Mouse (Mus musculus): ENCODE results near the gene Bicdl2. TPM values are rescaled to one million over a fixed set of nuclear protein-coding genes. Genes with fewer than 3 reads are reported as not detected.
A peak's percentile ranks its signal among the peaks of the same experiment; 100 is the strongest.

Bicdl2 gene
- polyA plus RNA-seq (2015; fragmentation: Nextera tagmentation; extraction: Ambion mirVana): 0.19 TPM in 1 of 2 replicates, not detected in the other

DNA sequence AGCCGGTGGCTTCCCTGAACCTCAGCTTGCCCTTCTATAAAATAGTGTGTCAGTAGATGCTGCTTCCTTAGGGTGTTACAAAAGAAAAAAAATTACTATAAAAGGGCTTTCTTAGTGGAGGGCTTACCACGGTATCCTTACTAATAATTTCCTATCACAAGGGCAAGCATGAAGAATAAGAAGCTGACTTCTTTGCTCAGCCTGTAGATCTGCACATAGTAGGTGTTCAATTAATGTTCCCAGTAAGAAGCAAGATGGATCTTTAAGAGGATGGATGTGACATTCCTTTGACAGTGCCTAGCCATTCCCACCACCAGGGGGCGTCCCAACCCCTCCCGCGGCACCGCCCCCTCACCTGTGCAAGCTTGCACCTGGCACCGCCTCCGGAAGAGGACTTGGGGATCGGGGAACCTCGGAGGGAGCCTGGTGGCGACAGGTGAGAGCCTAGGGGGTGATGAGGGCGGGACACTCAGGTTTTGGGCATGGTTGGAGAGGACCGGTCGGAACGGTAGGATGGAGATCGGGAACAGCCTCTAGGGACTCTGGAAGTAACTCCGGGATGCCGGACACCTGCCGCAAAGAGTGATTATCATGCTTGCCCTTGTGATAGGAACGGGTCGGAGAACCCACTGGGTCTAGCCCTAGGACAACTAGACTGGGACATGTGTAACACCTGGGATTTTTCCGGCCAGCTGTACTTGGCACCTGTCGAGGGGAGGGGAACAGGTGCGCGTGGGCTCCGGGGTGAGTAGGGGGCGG lies at the start of gene Bicdl2:
Gene Bicdl2 (plus strand): TSS at position 390 of the 759 bp plus-strand sequence.
- H3K27me3 ChIP-seq (replicated peaks; ENCODE audit: control insufficient read depth, insufficient read depth, low read length): peaks cover 32% of the 10 kb centered on the region
- no peaks in the 10 kb centered on the region for H3K36me3 ChIP-seq (ENCODE audit: control insufficient read depth, insufficient read depth, low read length)
- WGBS: 7% methylated on average over 27 of the region's 27 CpGs
- H3K4me1 ChIP-seq (ENCODE audit: control insufficient read depth, insufficient read depth, low read depth, low read length): peaks cover 4% of the 10 kb centered on the region; the same call in 1 of the 2 replicates
- no peak for ATAC-seq
- H3K9ac ChIP-seq (ENCODE audit: low read depth, low read length): no peak within 1 kb of the TSS
- H3K4me3 ChIP-seq (ENCODE audit: low read length): peak within 1 kb of the TSS; percentile 11
- no peak within 1 kb of the TSS for H3K27ac ChIP-seq (ENCODE audit: low read depth, low read length)
- no peaks in the 10 kb centered on the region for H3K9me3 ChIP-seq (ENCODE audit: control insufficient read depth, low read length)
- H3K4me2 ChIP-seq (ENCODE audit: low read length): no peak within 1 kb of the TSS

DNA sequence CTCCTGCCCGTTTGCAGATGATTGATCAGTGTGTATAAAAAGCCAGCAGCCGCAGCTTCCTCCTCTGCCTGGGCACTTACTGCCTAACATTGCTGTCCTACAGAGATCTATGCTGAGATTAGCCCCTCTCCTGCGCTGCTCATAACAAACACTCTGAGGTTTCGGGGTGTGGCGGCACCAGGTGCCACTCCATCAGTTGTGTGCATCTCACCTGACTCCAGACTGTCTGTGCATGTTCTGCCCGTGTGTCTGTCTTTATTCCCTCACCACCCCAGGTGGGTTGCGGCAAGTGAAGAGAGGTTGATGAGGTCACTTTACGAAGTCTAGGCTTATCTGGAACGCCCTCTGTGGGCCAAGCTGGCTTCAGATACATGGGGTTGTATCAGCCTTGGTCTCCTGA lies 43.2 kb upstream of the Bicdl2 start:
- H3K4me1 ChIP-seq (ENCODE audit: control insufficient read depth, insufficient read depth, low read depth, low read length): no peaks in the 10 kb centered on the region
- no peaks in the 10 kb centered on the region for H3K36me3 ChIP-seq (ENCODE audit: control insufficient read depth, insufficient read depth, low read length)
- H3K4me3 ChIP-seq (ENCODE audit: low read length): no peak overlapping the region
- no peak overlapping the region for H3K27ac ChIP-seq (ENCODE audit: low read depth, low read length)
- H3K9me3 ChIP-seq (ENCODE audit: control insufficient read depth, low read length): no peaks in the 10 kb centered on the region
- ATAC-seq: no peak
- H3K9ac ChIP-seq (ENCODE audit: low read depth, low read length): no peak overlapping the region
- 65% methylated on average over 9 of the region's 9 CpGs for WGBS
- H3K4me2 ChIP-seq (ENCODE audit: low read length): no peak overlapping the region
- H3K27me3 ChIP-seq (replicated peaks; ENCODE audit: control insufficient read depth, insufficient read depth, low read length): no peaks in the 10 kb centered on the region

GRCm38 (mm10) chr17:23620351-23620750 lies 40.0 kb upstream of the Bicdl2 start:
- H3K9me3 ChIP-seq (ENCODE audit: control insufficient read depth, low read length): no peaks in the 10 kb centered on the region
- H3K4me2 ChIP-seq (ENCODE audit: low read length): no peak overlapping the region
- H3K27ac ChIP-seq (ENCODE audit: low read depth, low read length): no peak overlapping the region
- H3K9ac ChIP-seq (ENCODE audit: low read depth, low read length): no peak overlapping the region
- no peak for ATAC-seq
- H3K27me3 ChIP-seq (replicated peaks; ENCODE audit: control insufficient read depth, insufficient read depth, low read length): no peaks in the 10 kb centered on the region
- 88% methylated on average over 7 of the region's 7 CpGs for WGBS
- no peak overlapping the region for H3K4me3 ChIP-seq (ENCODE audit: low read length)
- H3K4me1 ChIP-seq (ENCODE audit: control insufficient read depth, insufficient read depth, low read depth, low read length): no peaks in the 10 kb centered on the region
- no peaks in the 10 kb centered on the region for H3K36me3 ChIP-seq (ENCODE audit: control insufficient read depth, insufficient read depth, low read length)

DNA sequence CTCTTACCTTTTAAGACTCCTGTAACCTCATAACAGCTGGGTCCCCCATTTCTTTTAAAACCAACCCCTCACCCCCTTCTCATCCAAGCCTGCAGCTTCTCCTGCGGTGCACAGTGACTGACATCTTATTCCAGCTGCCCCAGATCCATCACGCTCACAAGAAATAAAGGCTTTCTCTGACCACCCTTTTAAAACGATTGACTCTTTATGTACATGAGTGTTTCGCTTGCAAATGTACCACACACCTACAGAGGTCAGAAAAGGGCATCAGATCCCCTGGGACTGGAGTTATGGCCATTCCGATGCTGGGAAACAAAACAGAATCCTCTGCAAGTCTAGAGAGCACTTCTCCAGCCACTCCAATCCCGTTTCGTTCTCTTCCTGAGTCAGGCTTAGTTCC lies 32.5 kb upstream of the Bicdl2 start:
- 37% methylated on average over 7 of the region's 7 CpGs for WGBS
- no peaks in the 10 kb centered on the region for H3K4me1 ChIP-seq (ENCODE audit: control insufficient read depth, insufficient read depth, low read depth, low read length)
- H3K27me3 ChIP-seq (replicated peaks; ENCODE audit: control insufficient read depth, insufficient read depth, low read length): no peaks in the 10 kb centered on the region
- no peak overlapping the region for H3K4me2 ChIP-seq (ENCODE audit: low read length)
- H3K9ac ChIP-seq (ENCODE audit: low read depth, low read length): no peak overlapping the region
- H3K27ac ChIP-seq (ENCODE audit: low read depth, low read length): no peak overlapping the region
- no peaks in the 10 kb centered on the region for H3K9me3 ChIP-seq (ENCODE audit: control insufficient read depth, low read length)
- no peak for ATAC-seq
- no peak overlapping the region for H3K4me3 ChIP-seq (ENCODE audit: low read length)
- H3K36me3 ChIP-seq (ENCODE audit: control insufficient read depth, insufficient read depth, low read length): no peaks in the 10 kb centered on the region

DNA sequence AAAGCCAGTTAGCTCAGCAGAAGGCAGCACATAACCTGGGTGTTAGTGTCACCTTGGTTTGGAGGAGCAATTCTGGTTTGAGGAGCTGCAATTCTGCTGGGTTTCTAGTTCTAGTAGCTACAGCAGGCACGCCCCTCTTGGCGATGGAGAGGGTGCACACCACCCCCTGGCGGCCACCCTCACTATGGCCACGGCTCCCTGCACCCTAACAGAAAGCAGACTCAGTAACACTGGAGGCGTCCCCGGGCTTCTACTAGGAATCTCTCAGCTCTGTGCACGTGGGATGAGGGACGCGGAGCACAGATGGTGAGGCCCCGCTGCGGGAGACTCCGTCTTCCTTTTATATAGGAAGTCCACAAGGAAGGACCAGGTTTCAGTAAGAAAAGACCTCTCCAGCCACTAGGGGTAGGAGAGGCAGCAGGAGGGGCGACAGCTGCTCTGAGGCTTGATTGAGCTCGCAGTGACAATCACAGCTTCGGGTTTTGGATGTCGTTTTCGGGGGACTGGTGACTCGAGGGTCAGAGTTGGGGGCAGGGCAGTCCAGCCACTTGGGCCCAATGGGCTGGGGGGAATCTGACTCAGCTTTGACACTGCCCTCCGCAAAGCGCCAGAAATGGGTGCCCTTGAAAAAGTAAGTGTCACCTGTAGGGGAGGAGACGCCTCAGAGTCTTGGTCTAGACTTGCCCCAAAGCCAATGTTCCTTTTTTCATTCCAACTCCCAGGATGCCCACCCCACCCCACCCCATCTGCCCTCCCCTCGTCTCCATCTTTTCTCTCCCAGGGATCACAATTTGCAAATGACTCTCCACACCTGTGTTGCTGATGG lies 29.9 kb upstream of the Bicdl2 start:
- WGBS: 17% methylated on average over 22 of the region's 22 CpGs
- H3K4me2 ChIP-seq (ENCODE audit: low read length): peak overlapping the region; percentile 49
- H3K27me3 ChIP-seq (replicated peaks; ENCODE audit: control insufficient read depth, insufficient read depth, low read length): no peaks in the 10 kb centered on the region
- peak overlapping the region; percentile 41 for H3K9ac ChIP-seq (ENCODE audit: low read depth, low read length)
- no peak overlapping the region for H3K27ac ChIP-seq (ENCODE audit: low read depth, low read length)
- peak overlapping the region; percentile 11; the same call in 1 of the 2 replicates for H3K4me3 ChIP-seq (ENCODE audit: low read length)
- H3K9me3 ChIP-seq (ENCODE audit: control insufficient read depth, low read length): no peaks in the 10 kb centered on the region
- ATAC-seq: peak; percentile 87
- H3K4me1 ChIP-seq (ENCODE audit: control insufficient read depth, insufficient read depth, low read depth, low read length): no peaks in the 10 kb centered on the region
- no peaks in the 10 kb centered on the region for H3K36me3 ChIP-seq (ENCODE audit: control insufficient read depth, insufficient read depth, low read length)

- 84% methylated on average over 8 of the region's 8 CpGs for WGBS
- H3K4me2 ChIP-seq (ENCODE audit: low read length): no peak overlapping the region
- H3K9ac ChIP-seq (ENCODE audit: low read depth, low read length): no peak overlapping the region
- no peak for ATAC-seq
- H3K36me3 ChIP-seq (ENCODE audit: control insufficient read depth, insufficient read depth, low read length): no peaks in the 10 kb centered on the region
- no peaks in the 10 kb centered on the region for H3K27me3 ChIP-seq (replicated peaks; ENCODE audit: control insufficient read depth, insufficient read depth, low read length)
- no peak overlapping the region for H3K4me3 ChIP-seq (ENCODE audit: low read length)
- no peak overlapping the region for H3K27ac ChIP-seq (ENCODE audit: low read depth, low read length)
- no peaks in the 10 kb centered on the region for H3K4me1 ChIP-seq (ENCODE audit: control insufficient read depth, insufficient read depth, low read depth, low read length)
- no peaks in the 10 kb centered on the region for H3K9me3 ChIP-seq (ENCODE audit: control insufficient read depth, low read length)
Measured at GRCm38 (mm10) chr17:23631241-23631640, 29.1 kb upstream of the Bicdl2 start.

GRCm38 (mm10) chr17:23644613-23645495 lies 15.5 kb upstream of the Bicdl2 start, which contains the start of gene Mmp25:
Gene Mmp25, minus strand, starts transcription at chr17:23645277.
- H3K4me3 ChIP-seq (ENCODE audit: low read length): peak within 1 kb of the TSS; percentile 41
- H3K9ac ChIP-seq (ENCODE audit: low read depth, low read length): peak within 1 kb of the TSS; percentile 54
- H3K4me2 ChIP-seq (ENCODE audit: low read length): peak within 1 kb of the TSS; percentile 60
- H3K4me1 ChIP-seq (ENCODE audit: control insufficient read depth, insufficient read depth, low read depth, low read length): peaks cover 6% of the 10 kb centered on the region
- peak; percentile 52; the same call in 1 of the 2 replicates for ATAC-seq
- H3K27ac ChIP-seq (ENCODE audit: low read depth, low read length): no peak within 1 kb of the TSS
- no peaks in the 10 kb centered on the region for H3K9me3 ChIP-seq (ENCODE audit: control insufficient read depth, low read length)
- H3K36me3 ChIP-seq (ENCODE audit: control insufficient read depth, insufficient read depth, low read length): no peaks in the 10 kb centered on the region
- WGBS: under 1% methylated on average over 58 of the region's 58 CpGs
- H3K27me3 ChIP-seq (replicated peaks; ENCODE audit: control insufficient read depth, insufficient read depth, low read length): peaks cover 19% of the 10 kb centered on the region

DNA sequence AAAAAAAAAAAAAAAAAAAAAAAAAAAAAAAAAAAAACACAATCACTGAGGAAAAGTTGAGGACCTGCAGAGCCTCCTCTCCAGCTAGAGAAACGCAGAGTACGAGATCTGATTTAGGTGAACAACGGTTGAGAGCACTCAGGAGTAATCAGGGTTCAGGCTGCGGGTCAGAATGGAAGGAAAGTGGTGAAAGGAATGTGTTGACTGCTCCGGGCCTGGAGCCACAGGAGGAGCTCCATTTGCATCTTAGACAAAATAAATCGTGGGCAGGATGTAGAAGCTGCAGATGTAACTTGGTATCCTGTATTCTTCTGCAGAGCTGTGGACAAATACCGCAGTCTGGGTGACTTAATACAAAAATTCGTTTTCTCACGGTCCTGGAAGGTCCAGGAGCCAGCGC lies 14.4 kb upstream of the Bicdl2 start:
- ATAC-seq: no peak
- Histone ChIP-seq H3K27ac (ENCODE audit: low read depth, low read length) (no peak overlapping the region), H3K4me1 (ENCODE audit: control insufficient read depth, insufficient read depth, low read depth, low read length) (peaks cover 6% of the 10 kb centered on the region), H3K27me3 (replicated peaks; ENCODE audit: control insufficient read depth, insufficient read depth, low read length) (peaks cover 19% of the 10 kb centered on the region), H3K36me3 (ENCODE audit: control insufficient read depth, insufficient read depth, low read length) (no peaks in the 10 kb centered on the region), H3K9me3 (ENCODE audit: control insufficient read depth, low read length) (no peaks in the 10 kb centered on the region), H3K4me3 (ENCODE audit: low read length) (no peak overlapping the region), H3K4me2 (ENCODE audit: low read length) (no peak overlapping the region), H3K9ac (ENCODE audit: low read depth, low read length) (no peak overlapping the region)
- WGBS: 30% methylated on average over 10 of the region's 10 CpGs

Measured in hindbrain, embryonic 16.5 days (tissue).